Mouse (Mus musculus) liver, embryonic 16.5 days (tissue): ENCODE measurements around the gene Kdelr3. TPM values are rescaled to one million over a fixed set of nuclear protein-coding genes. Genes with fewer than 3 reads are reported as not detected.

Source experiments
- microRNA-seq: library from miRNA; unstranded; fragments of <30 nt; microRNA quantifications from one replicate; pipeline ENCODE4, GENCODE M21; 2016
- polyA plus RNA-seq: library from polyadenylated mRNA; unstranded; fragments of >200 nt; fragmentation: Nextera tagmentation; extraction: Ambion mirVana; gene quantifications from 2 replicates; pipeline ENCODE4 v1.2.1, GENCODE M21; 2015

The Kdelr3 gene
- polyA plus RNA-seq, 1 experiment from 2014 or later = 5.2 TPM

Small RNA genes lying within 50 kb of the gene (microRNA-seq; reads per million reads assigned to microRNA genes)
- gene Gm44302 = not detected

Other genes starting within 250 kb of the Kdelr3 start
- gene Baiap2l2, start 230.9 kb upstream of the Kdelr3 start, polyA plus RNA-seq = 1.7 and 2.6 TPM in 2 replicates
- 16.7 and 19.5 TPM in 2 replicates for gene Pla2g6, start 188.0 kb upstream of the Kdelr3 start, polyA plus RNA-seq
- gene Maff, start 169.8 kb upstream of the Kdelr3 start, polyA plus RNA-seq = 2.3 and 3.3 TPM in 2 replicates
- gene Tmem184b, start 112.8 kb upstream of the Kdelr3 start, polyA plus RNA-seq = 10.4 and 12.1 TPM in 2 replicates
- 4.2 and 4.8 TPM in 2 replicates for gene Csnk1e, start 60.8 kb upstream of the Kdelr3 start, polyA plus RNA-seq
- gene Kcnj4, start 11.2 kb upstream of the Kdelr3 start, polyA plus RNA-seq = not detected in 2 replicates
- gene Ddx17, start 30.3 kb downstream of the Kdelr3 start, polyA plus RNA-seq = 11.3 TPM in 2 replicates
- 0.25 and 0.26 TPM in 2 replicates for gene Dmc1, start 88.7 kb downstream of the Kdelr3 start, polyA plus RNA-seq
- gene Fam227a, start 142.5 kb downstream of the Kdelr3 start, polyA plus RNA-seq = 0.14 and 0.15 TPM in 2 replicates
- gene Cby1, start 142.8 kb downstream of the Kdelr3 start, polyA plus RNA-seq = 10.2 and 11.8 TPM in 2 replicates
- 116 and 125 TPM in 2 replicates for gene Tomm22, start 154.4 kb downstream of the Kdelr3 start, polyA plus RNA-seq
- gene Josd1, start 171.5 kb downstream of the Kdelr3 start, polyA plus RNA-seq = 19.2 and 21.6 TPM in 2 replicates
- gene Gtpbp1, start 174.4 kb downstream of the Kdelr3 start, polyA plus RNA-seq = 26.2 and 28.5 TPM in 2 replicates
- gene Sun2, start 226.1 kb downstream of the Kdelr3 start, polyA plus RNA-seq = 3.0 and 3.1 TPM in 2 replicates